Mouse (Mus musculus) thymus, adult 2 months (tissue): Measurements from ENCODE around the gene Rnasek.

ENCODE experiments used
- CTCF ChIP-seq: fragments of 200-500 bp; IDR thresholded peaks from 2 replicates; pipeline ENCODE4 v1.5.1; 2012; ENCODE audit warnings: mild to moderate bottlenecking, control low read depth, low read length, moderate library complexity, borderline replicate concordance; ENCODE audit not compliant: control insufficient read depth, poor library complexity, insufficient read depth; ENCODE audit errors: extremely low read depth
- POLR2A ChIP-seq: fragments of 200-500 bp; IDR thresholded peaks from 2 replicates; pipeline ENCODE4 v1.6.1; 2012; ENCODE audit warnings: mild to moderate bottlenecking, low read length, control low read depth, moderate library complexity; ENCODE audit not compliant: control insufficient read depth, poor library complexity, insufficient read depth; ENCODE audit errors: extremely low read depth

- no peak for TF ChIP-seq POLR2A
- TF ChIP-seq CTCF = no peak
These were observed 21.6 kb downstream of the Rnasek start for GRCm38 (mm10) chr11:70218039-70218438.
